Mouse (Mus musculus): Measurements from ENCODE around the gene Megf6.
A peak's percentile ranks its signal among the peaks of the same experiment; 100 is the strongest.

Megf6 gene

GRCm38 (mm10) chr4:154262071-154262470 is 91.5 kb downstream of the Megf6 start:
- DNase-seq, result no peak

GRCm38 (mm10) chr4:154267511-154267910 is 97.0 kb downstream of the Megf6 start:
- DNase-seq, result no peak

- DNase-seq, result peak in 1 of 2 experiments; percentile 41
Observed at GRCm38 (mm10) chr4:154269520-154269919, 99.0 kb downstream of the Megf6 start.

- DNase-seq, result peak in 1 of 2 experiments; percentile 49
Observed at GRCm38 (mm10) chr4:154273000-154273399, 102.5 kb downstream of the Megf6 start.

- DNase-seq, result no peak
Observed at GRCm38 (mm10) chr4:154279481-154279880, 109.0 kb downstream of the Megf6 start.

- DNase-seq, result no peak
Observed at GRCm38 (mm10) chr4:154283671-154284070, 113.1 kb downstream of the Megf6 start.

GRCm38 (mm10) chr4:154293735-154294201 is 123.2 kb downstream of the Megf6 start:
- DNase-seq, result peak in 1 of 2 experiments; percentile 51

- DNase-seq, result no peak
Observed at GRCm38 (mm10) chr4:154294262-154294731, 123.8 kb downstream of the Megf6 start.

GRCm38 (mm10) chr4:154297761-154298160 is 127.2 kb downstream of the Megf6 start:
- DNase-seq, result peak in 1 of 2 experiments; percentile 34

GRCm38 (mm10) chr4:154299541-154300271 is 129.2 kb downstream of the Megf6 start:
- DNase-seq, result peak; percentile 73 to 89

GRCm38 (mm10) chr4:154301466-154301881 is 130.9 kb downstream of the Megf6 start, which contains the start of gene Arhgef16:
Gene Arhgef16 (minus strand): TSS chr4:154301676.
- peak in 1 of 2 experiments; percentile 55 for DNase-seq

GRCm38 (mm10) chr4:154309131-154309530 is 138.6 kb downstream of the Megf6 start:
- no peak for DNase-seq

GRCm38 (mm10) chr4:154310576-154311262 is 140.2 kb downstream of the Megf6 start:
- peak in 1 of 2 experiments; percentile 59 for DNase-seq

- no peak for DNase-seq
Observed at GRCm38 (mm10) chr4:154312143-154312812, 141.7 kb downstream of the Megf6 start.

GRCm38 (mm10) chr4:154312935-154313621 is 142.5 kb downstream of the Megf6 start:
- DNase-seq, result no peak

GRCm38 (mm10) chr4:154313622-154313967 is 143.1 kb downstream of the Megf6 start:
- no peak for DNase-seq

Measured in lung, postnatal 4 days (tissue).